8 mouse cellular contexts compared by ENCODE assay signal in the genomic region with DNA sequence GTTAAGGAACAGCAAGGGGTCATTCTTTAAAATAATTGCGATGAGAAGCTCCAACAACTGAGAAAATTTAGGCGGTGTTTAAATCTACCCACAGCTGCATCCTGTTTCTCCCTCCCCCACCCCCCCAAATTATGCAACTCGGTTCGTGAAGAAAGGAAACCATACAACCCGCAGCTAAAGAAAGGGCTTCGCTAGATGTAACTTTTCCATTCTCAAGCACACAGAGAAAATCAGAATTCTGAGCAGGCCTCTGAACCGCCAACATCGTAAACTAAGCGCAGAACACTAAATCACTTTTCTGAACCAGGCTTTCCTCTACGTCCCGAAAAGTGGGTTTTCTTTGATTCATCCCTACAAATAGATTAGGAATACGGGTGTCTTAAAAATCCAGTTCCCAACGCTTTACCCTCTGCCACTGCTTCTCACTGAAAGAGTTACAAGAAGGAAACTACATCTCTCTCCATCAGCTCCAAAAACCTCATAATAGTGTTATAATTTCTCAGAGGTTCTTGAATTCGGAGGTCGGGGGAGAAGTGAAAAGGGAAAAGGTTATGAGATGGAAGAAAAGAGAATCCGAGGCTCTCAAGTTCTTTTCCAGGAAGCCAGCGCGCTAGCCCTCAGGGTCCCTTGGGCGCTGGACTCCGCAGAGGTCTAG. TPM values are rescaled to one million over a fixed set of nuclear protein-coding genes. Genes with fewer than 3 reads are reported as not detected.
DNase-seq lines count a peak whose midpoint lies in the region; ATAC-seq and TF ChIP-seq lines count a peak whose summit lies in the region.

No protein-coding gene starts in this region.

- peak overlapping the region; percentile 99 for H3K4me3 ChIP-seq in embryonic fibroblast, embryonic 13.5 days (ENCODE audit: insufficient read depth, low read length)
- peak overlapping the region; percentile 85 for H3K4me3 ChIP-seq in intestine, embryonic 14.5 days (ENCODE audit: low read depth, low read length)
- peak overlapping the region; percentile 72 for H3K4me3 ChIP-seq in neural tube, embryonic 12.5 days

- no peak for TF ChIP-seq POLR2A in embryonic fibroblast, embryonic 13.5 days (IDR thresholded peaks at IDR 0.05; ENCODE audit: low read depth, low read length)

- no peaks in the 10 kb centered on the region for H3K27me3 ChIP-seq in intestine, embryonic 14.5 days (replicated peaks; ENCODE audit: control insufficient read depth, insufficient read depth, low read length)
- 0 out of 2 replicates have a peak, but pooled peaks cover 6% of the 10 kb centered on the region for H3K27me3 ChIP-seq in neural tube, embryonic 12.5 days (replicated peaks)

- peaks cover 23% of the 10 kb centered on the region for H3K36me3 ChIP-seq in intestine, embryonic 14.5 days (ENCODE audit: control insufficient read depth, insufficient read depth, low read length)
- H3K36me3 ChIP-seq in neural tube, embryonic 12.5 days, result peaks cover 17% of the 10 kb centered on the region

- peak overlapping the region; percentile 90 for H3K9ac ChIP-seq in intestine, embryonic 14.5 days (ENCODE audit: low read length)
- peak overlapping the region; percentile 75; the same call in 1 of the 2 replicates for H3K9ac ChIP-seq in neural tube, embryonic 12.5 days

- peak overlapping the region; percentile 80 for H3K27ac ChIP-seq in embryonic fibroblast, embryonic 13.5 days (ENCODE audit: insufficient read depth, low read length)
- H3K27ac ChIP-seq in intestine, embryonic 14.5 days (ENCODE audit: low read depth), result peak overlapping the region; percentile 86
- no peak overlapping the region for H3K27ac ChIP-seq in neural tube, embryonic 12.5 days

- TF ChIP-seq CTCF in embryonic fibroblast, embryonic 13.5 days (IDR thresholded peaks at IDR 0.05; ENCODE audit: borderline replicate concordance, insufficient read depth, low read length), result no peak

- intact Hi-C loops in heart, postnatal 36 days (cut with DNase I), result loop anchor here (1.0 to 5.0 kb wide), 2 partner anchors 17 to 151 kb away; a partner anchor contains a TSS

- peak; percentile 31 for ATAC-seq in CD4-positive, CD25-positive, alpha-beta regulatory T cell, adult 4 months
- ATAC-seq in intestine, embryonic 14.5 days (replicated peaks; ENCODE audit: low FRiP score, low TSS enrichment, low read depth), result no peak
- ATAC-seq in neural tube, embryonic 12.5 days (ENCODE audit: low FRiP score, low read depth), result no peak

- DNase-seq in heart, adult 8-10 months (ENCODE audit: low spot score), result peak; percentile 41
- DNase-seq in heart, postnatal 36 days, result no peak
- DNase-seq in intestine, embryonic 14.5 days (ENCODE audit: low spot score), result peak; percentile 53
- no peak for DNase-seq in frontal cortex, postnatal 36 days (ENCODE audit: low spot score in 2 of 2)
- DNase-seq in spleen, postnatal 4 days (ENCODE audit: low spot score in 2 of 2), result no peak

- H3K4me2 ChIP-seq in intestine, embryonic 14.5 days (ENCODE audit: low read length), result peak overlapping the region; percentile 63
- peak overlapping the region; percentile 96 for H3K4me2 ChIP-seq in neural tube, embryonic 12.5 days (replicated peaks)

- 3% methylated on average over 20 of the region's 20 CpGs for WGBS in intestine, embryonic 14.5 days
- 8% methylated on average over 20 of the region's 20 CpGs for WGBS in neural tube, embryonic 12.5 days

- peaks cover 15% of the 10 kb centered on the region for H3K4me1 ChIP-seq in embryonic fibroblast, embryonic 13.5 days (ENCODE audit: control insufficient read depth, insufficient read depth, low read length)
- H3K4me1 ChIP-seq in intestine, embryonic 14.5 days (replicated peaks; ENCODE audit: control insufficient read depth, insufficient read depth, low read length), result peaks cover 26% of the 10 kb centered on the region
- peaks cover 14% of the 10 kb centered on the region for H3K4me1 ChIP-seq in neural tube, embryonic 12.5 days

- no peaks in the 10 kb centered on the region for H3K9me3 ChIP-seq in intestine, embryonic 14.5 days (ENCODE audit: control insufficient read depth, low read length)
- no peaks in the 10 kb centered on the region for H3K9me3 ChIP-seq in neural tube, embryonic 12.5 days

RNA-seq across cellular contexts. Expression of a gene that starts 17.7 kb away (rescaled TPM):
- total RNA-seq in heart, adult 8-10 months (2022), result 1 to 10 TPM; 1.9 to 2.3 (median 2.1) TPM
- total RNA-seq in heart, postnatal 36 days (2021), result 1 to 10 TPM; 2.4 TPM
- 10 to 100 TPM; 33.2 to 39.6 TPM for polyA plus RNA-seq in CD4-positive, CD25-positive, alpha-beta regulatory T cell, adult 4 months (2017; shearing (Covaris generic))
- polyA plus RNA-seq in embryonic fibroblast, embryonic 13.5 days (2011; ENCODE audit: insufficient read length, low read depth, missing spikeins), result 13.7 and 23.2 TPM in 2 replicates
- polyA plus RNA-seq in intestine, embryonic 14.5 days (2014; fragmentation: Nextera tagmentation; extraction: Ambion mirVana), result 8.9 and 10.8 TPM in 2 replicates
- 1.7 and 2.3 TPM in 2 replicates for polyA plus RNA-seq in neural tube, embryonic 12.5 days (2016; fragmentation: Nextera tagmentation; extraction: Ambion mirVana)

Comparison
In these comparisons a context has a peak if more than half of its experiments do, and no peak if none do; other contexts are left out.
1. DNase-seq: peak in heart, adult 8-10 months (single experiment) and intestine, embryonic 14.5 days (single experiment); none in heart, postnatal 36 days (0 of 2), frontal cortex, postnatal 36 days (0 of 2) and spleen, postnatal 4 days (0 of 2).
2. Peak in every context shown above with its lines, with median percentiles within 50 percentile points of each other: H3K4me3 ChIP-seq.